Mouse (Mus musculus) gonadal fat pad, adult 2 months (tissue): Measurements from ENCODE around the gene Ugt1a5. TPM values are rescaled to one million over a fixed set of nuclear protein-coding genes. Genes with fewer than 3 reads are reported as not detected.
A peak's percentile ranks its signal among the peaks of the same experiment; 100 is the strongest.
"Not testable (repeated sequence)": the region's sequence is repeated elsewhere in the genome, so short reads cannot be mapped to it uniquely, and the experiment has no call there.

Experiments
- DNase-seq: peaks from one replicate; pipeline ENCODE4 v3.0.0-alpha.2; 2012; ENCODE audit warnings: low read depth
- polyA plus RNA-seq: library from polyadenylated mRNA; depleted of rRNA; stranded (reverse); fragments of >200 nt; gene quantifications from 2 replicates; pipeline ENCODE4 v1.2.3, GENCODE M21; 2012; rRNA removed

Gene Ugt1a5
- polyA plus RNA-seq, result 0.13 and 0.27 TPM in 2 replicates

DNA sequence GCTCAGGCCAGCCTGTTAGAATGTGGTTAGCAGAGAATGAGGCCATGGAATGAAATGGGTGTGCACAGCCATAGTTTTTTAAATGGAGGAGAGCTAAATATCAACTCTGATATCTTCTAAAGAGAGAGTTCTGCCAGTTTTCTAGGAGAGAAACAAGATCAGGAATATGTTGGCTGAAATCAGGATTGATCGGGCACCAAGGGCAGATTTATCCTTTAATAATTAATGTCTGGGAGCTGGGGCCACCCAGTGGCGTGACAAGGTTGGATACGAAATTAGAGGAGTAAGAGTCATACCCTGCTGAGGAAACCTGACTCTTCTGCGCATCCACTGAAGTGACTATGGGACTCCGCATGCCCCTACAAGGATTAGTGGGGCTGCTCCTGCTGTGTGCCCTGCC lies at the start of gene Ugt1a5:
Ugt1a5 (plus strand) TSS at position 302 of the 400 bp plus-strand sequence.
- no peak for DNase-seq

DNA sequence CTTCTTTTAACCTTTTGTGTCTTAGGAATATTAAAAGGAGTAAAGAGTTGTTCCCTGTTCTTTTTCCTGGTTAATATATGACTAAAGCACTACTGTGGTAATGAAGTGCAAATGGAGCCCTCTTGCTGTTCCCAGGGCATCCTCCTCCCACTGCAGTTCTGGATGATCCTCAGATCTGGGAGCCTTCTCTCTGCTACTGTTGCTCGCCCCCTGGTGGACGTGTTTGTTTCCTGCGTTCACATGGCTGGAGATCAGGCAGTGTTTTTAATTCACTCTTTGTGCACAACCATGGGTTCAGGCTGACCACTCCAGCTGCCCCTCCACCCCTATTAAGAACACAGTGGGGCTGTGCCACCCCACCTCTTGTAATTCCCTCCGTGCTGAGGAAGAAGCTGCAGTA lies 45.3 kb upstream of the Ugt1a5 start:
- DNase-seq, result not testable (repeated sequence)

DNA sequence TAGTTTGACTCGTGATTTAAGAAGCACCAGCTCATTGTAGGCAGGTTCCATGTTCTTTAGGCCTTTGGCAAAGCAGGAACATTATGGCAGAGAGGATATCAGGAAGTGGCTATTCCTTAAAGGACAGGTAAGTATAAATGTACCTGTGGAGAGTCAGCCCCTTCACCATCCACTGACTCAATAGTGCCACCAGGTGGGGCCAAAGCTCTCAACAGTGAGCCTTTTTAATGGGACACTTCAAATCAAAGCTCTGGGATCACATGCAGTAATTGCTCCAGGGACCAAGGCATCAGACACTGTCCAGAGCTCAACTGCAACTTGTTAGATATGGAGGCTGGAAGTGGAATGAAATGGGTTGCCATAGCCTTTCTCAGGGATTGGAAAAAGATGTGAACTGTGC lies 44.3 kb upstream of the Ugt1a5 start:
- DNase-seq, result not testable (repeated sequence)

DNA sequence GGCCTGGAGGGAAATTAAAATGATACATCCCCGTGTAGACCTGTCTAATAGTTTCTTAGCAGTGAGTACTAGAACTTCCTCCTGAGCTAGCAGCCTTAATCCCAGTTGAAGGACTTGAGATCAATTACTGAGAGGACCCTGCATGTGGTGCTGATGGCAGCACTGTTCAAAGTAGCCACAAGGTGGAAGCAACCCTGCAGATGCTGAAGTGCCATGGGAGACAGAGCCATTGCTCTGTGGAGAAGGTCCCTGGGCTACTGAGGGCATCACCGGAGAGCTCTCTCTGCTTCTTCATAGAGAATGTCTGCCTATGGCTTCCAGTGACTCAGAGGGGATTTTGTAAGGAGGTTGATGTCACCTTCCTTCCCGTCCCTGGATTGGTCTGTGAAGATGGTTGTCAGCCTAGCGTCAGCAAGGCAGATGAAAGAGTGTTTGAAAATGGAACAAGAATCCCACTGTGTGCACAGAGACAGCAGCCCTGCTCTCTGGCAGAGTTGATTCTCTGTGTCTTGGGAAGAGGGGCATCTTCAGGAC lies 39.9 kb upstream of the Ugt1a5 start:
- DNase-seq, result not testable (repeated sequence)

DNA sequence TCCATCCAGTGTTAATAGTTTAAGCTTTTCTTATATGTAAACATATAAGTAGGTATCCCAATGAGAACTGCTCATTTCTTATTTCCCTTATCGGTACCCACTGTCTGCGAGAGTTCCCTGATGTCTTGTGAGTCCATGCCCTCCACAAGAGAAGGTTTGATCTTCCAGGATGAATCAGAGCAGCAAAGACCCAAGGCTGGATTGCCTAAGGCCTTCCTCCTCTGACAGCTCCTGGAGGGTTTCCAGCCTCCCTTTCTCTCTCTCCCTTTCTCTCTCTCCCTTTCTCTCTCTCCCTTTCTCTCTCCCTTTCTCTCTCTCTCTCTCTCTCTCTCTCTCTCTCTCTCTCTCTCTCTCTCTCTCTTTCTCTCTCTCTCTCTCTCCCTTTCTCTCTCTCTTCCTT lies 36.7 kb upstream of the Ugt1a5 start:
- DNase-seq, result not testable (repeated sequence)

DNA sequence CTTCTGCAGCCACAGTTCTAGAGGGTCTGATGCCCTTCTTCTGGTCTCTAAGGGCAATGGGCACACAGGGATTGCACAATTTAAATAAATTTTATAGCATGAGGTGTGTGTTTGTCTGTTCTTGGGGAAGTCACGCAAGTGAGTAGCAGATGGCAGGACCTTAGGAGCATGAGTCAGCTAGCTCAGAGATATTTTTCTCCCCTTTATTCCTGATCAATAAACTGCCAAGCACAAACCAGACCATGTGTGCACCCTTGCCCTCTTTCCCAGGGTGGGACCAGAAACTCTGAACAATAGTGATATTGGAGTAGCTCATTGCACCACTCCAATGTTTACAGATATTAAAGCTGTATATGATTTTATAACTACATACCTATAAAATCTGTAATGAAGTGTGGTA lies 35.6 kb upstream of the Ugt1a5 start:
- DNase-seq, result not testable (repeated sequence)

DNA sequence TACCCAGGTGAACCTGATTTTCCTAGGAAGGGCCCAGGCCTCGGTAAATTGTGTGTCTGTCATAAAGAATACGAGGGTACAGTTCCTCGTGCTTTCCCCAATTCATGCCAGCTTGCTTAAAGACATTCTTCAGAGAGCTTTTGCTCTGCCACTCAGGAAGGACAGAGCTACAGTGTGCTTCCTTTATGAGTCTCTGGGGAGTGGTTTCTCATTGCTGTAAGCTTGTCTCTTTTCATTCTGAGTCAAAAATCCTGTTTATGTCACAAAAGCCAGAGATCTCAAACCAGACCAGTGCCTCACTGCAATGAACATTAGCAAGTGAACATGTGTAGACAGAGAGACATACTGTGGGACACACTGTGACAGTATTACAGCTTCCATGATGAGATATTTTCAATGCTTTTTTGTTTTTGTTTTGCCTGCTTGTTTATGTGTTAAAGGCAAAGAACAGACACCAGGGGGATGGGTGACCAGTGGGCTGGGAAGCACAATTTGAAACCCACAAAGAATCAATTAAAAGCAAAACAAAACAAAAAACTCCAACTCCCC lies 31.8 kb upstream of the Ugt1a5 start:
- DNase-seq, result no peak

DNA sequence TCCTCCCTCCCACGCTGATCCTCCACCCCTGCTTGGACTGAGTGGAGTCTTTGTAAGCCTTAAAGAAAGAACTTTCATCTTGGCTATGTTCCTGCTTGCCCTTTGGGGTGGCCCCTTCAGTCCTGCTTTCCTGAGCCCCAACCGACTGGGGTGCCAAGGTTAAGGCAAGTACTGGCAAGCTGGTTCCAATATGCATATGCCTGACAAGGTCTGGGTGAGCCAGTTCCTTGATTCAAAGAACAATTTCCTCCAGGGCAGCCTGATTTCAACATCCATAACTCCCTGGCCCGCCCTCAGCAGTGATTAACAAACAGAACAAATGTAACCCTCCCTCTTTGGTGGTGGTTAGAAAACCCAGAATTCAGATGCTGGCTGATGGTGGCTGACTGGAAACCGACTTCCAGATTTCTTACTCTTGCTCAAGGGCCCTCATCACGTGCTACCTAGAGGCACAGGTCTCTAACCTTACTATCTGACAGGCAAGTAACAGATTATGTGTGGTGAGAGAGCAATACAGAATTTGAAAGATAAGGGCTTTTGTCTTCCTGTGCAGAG lies 31.3 kb upstream of the Ugt1a5 start, which contains the start of gene Ugt1a6a:
Ugt1a6a (plus strand) TSS at position 353 of the 555 bp plus-strand sequence.
- DNase-seq, result peak; percentile 95

DNA sequence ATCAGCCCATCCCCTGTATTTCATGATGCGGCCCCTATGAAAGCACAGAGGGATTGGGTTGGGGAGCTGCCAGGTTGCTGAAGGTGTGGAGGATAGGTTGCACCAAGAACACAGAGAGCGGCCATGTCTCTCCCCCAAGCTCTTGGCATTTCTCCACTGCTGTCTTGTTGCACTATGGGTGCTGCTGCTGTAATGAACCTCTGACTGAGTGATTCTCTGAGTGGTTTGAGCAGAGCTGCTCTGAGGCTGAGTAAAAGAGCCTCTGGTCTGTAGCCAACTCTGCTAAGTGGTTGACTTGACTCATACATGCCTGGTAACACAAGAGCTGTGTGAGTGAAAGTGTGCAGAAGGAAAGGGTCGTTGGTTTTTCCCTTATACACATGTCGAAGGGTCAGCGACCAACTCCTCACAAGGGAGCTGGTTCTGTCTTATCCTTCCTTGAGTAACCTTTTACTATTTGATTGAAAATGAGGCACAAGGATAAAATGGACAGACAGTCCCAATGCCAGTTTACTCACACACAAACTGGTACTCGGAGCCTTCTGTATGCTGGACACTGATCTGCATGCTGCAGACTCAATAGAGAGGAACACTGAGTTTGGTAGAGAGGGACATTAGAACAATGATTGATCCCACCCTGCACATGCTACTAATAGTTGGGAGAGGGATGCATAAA lies 30.4 kb upstream of the Ugt1a5 start:
- not testable (repeated sequence) for DNase-seq

DNA sequence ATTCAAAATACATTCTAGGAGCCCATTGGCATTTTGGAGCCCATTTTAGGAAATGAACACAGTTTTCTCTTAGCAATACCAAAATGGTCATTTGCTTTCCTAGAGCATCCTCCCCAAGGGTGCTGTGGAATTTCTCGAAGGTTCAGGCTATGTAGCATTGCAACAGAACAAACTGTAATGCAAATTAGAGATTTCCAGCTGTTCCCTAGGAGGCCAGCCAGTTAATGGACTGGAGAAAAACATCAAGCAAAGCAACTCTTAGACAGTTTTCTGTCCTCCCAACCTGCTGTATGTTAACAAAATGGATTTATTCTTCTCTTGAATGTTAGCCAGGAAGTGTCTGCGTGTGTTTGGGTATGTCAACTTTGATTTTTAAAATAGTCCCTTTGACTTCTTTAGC lies 29.2 kb upstream of the Ugt1a5 start:
- no peak for DNase-seq

DNA sequence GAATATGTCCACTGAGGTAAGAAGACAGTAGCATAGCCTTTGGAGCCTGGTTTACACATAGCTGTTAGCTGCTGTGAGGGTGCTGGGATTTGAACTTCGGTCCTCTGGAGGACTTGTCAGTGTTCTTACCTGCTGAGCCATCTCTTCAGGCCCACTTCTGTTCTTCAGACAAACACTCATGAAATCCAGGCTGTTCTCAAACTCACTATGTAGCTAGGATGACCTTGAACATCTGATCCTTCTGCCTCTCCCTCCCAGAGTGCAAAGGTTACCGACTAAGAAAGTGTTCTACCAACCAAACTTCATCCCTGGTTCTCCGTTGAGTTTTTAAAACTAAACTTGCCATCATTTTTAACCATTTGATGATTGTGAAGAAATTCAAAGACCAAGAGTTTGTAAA lies 28.5 kb upstream of the Ugt1a5 start:
- DNase-seq, result no peak

DNA sequence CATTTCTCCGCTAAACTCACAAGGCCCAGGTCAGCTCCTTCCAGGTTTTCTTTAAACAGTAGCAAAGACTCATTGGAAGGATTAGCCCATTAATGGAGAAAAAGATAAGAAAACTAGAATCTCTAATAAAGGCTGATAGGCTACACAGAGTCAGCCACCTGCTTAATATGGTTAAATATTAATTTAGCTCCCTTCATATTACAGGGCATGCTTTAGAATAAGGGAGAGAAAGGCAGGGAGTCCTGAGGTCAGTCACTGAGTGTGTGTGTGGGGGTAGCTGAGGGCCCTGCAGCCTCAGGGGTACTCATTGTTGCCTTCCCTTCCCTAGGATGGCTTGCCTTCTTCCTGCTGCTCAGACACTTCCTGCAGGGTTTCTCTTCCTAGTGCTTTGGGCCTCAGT lies 27.7 kb upstream of the Ugt1a5 start:
- no peak for DNase-seq

DNA sequence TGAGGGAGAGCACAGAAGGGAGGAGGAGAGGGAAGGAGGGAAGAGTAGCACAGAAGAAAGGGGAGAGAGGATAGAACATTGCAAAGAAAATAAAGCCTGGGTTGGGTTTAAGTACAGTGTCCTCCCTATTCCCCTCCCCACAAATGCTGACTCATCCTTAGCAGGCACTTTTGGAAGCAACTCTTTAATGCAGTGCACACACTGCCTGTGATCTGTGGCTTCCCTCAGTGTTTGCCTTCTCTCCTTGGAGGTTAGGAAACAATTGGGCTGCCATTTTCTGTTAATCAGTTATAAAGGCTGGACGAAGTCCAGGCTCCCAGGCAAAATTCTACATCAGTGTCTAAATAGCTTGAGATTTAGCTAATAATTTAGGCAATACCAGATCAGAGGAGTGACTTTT lies 25.3 kb upstream of the Ugt1a5 start:
- not testable (repeated sequence) for DNase-seq

DNA sequence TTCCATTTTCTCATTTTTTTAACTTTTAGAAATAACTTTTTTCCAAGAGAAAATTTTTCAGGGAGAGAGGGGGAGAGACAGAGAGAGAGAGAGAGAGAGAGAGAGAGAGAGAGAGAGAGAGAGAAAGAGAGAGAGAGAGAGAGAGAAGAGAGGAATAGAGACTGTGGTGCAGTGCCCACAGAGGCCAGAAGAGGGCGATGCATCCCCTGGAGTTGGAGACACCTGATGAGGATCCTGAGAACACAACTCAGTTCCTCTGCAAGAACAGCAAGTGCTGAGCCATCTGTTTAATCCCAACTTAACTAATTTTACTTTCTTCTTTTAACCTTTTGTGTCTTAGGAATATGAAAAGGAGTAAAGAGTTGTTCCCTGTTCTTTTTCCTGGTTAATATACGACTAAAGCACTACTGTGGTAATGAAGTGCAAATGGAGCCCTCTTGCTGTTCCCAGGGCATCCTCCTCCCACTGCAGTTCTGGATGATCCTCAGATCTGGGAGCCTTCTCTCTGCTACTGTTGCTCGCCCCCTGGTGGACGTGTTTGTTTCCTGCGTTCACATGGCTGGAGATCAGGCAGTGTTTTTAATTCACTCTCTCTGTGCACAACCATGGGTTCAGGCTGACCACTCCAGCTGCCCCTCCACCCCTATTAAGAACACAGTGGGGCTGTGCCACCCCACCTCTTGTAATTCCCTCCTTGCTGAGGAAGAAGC lies 21.7 kb upstream of the Ugt1a5 start:
- DNase-seq, result not testable (repeated sequence)

DNA sequence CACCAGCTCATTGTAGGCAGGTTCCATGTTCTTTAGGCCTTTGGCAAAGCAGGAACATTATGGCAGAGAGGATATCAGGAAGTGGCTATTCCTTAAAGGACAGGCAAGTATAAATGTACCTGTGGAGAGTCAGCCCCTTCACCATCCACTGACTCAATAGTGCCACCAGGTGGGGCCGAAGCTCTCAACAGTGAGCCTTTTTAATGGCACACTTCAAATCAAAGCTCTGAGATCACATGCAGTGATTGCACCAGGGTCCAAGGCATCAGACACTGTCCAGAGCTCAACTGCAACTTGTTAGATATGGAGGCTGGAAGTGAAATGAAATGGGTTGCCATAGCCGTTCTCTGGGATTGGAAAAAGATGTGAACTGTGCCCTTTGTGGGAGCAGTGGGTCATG lies 20.5 kb upstream of the Ugt1a5 start:
- not testable (repeated sequence) for DNase-seq

DNA sequence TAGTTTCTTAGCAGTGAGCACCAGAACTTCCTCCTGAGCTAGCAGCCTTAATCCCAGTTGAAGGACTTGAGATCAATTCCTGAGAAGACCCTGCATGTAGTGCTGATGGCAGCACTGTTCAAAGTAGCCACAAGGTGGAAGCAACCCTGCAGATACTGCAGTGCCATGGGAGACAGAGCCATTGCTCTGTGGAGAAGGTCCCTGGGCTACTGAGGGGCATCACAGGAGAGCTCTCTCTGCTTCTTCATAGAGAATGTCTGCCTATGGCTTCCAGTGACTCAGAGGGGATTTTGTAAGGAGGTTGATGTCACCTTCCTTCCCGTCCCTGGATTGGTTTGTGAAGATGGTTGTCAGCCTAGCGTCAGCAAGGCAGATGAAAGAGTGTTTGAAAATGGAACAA lies 15.7 kb upstream of the Ugt1a5 start:
- DNase-seq, result not testable (repeated sequence)

DNA sequence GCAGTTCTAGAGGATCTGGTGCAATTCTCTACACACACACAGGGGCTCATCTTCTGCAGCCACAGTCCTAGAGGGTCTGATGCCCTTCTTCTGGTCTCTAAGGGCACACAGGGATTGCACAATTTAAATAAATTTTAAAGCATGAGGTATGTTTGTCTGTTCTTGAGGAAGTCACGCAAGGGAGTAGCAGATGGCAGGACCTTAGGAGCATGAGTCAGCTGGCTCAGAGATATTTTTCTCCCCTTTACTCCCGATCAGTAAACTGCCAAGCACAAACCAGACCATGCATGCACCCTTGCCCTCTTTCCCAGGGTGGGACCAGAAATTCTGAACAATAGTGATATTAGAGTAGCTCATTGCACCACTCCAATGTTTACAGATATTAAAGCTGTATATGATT lies 7.4 kb upstream of the Ugt1a5 start:
- no peak for DNase-seq

DNA sequence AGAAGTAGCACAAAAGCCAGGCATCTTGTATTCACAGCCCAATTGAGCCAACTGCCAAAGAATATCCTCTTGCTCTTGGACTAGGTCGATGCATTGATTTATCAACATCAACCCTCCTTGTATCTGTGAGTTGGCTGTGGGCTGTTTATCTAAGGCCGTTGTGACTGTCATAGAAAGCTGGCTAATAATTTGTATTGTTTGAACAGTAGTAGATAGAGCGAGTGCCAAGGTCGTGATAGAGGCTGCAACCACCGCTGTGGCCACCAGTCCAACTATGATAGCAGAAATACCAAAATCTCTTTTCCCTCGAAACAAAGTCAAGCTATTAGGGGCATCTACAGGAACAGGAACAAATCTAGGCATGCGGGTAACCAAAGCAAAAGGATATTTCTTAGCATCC lies 6.4 kb downstream of the Ugt1a5 start:
- not testable (repeated sequence) for DNase-seq

DNA sequence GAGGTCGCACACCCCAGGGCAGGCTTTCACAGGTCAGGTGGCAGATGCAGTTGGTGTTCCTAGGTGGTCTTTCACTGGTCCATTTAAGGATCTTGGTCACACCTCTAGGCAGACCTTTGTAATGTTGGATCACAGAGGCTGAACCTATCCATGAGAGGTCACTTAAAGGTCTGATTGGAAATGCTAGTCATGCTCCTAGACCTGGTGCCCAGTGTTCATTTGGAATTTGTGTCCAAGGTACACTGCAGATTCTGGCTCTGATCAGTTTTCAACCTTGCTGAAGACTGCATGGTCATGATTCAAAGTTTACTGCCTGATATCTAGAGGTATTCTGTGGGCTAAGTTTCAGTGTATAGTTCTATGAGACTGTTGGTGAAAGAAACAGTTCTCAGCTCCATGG lies 13.8 kb downstream of the Ugt1a5 start:
- no peak for DNase-seq

DNA sequence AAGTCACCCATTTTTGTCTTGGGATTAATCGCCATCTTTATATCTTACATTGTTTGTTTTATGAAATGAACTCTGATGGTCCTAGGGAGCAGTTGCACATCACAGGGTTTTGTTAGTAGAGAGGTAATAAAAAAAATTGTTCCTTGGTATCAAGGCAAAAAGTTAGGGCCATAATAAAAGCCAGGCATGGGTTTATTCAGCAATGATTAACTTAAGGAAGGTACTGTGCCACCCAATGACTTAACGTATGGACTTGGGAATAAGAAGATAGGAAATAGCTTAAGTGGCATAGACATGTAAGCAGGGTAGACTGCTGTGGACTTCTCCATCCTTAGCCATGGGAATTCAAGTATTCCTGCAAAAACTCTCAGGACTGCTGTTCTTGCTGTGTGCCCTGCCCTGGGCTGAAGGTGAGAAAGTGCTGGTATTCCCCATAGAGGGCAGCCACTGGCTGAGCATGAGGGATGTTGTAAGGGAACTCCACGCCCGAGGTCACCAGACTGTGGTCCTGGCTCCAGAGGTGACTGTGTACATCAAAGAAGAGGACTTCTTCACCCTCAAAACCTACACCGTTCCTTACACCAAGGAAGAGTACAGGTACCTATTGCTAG lies 20.6 kb downstream of the Ugt1a5 start:
- no peak for DNase-seq

DNA sequence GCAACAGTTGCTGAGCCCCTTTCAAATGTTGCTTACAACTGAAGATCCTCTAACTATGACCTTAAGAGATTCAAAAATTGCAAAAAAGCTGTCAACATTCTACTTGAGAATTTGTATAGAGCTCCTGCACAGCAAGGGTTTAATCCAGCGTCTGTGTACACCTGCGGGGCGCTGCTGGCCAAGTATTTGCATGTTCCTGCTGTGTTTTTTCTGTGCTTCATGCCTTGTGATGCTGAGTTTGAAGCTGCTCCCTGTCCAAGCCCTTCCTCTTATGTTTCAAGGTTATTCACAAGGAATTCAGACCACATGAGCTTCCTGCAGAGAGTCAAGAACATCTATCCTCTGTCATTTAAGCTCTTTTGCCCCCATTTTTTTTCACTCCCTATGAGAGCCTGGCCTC lies 26.3 kb downstream of the Ugt1a5 start:
- no peak for DNase-seq

DNA sequence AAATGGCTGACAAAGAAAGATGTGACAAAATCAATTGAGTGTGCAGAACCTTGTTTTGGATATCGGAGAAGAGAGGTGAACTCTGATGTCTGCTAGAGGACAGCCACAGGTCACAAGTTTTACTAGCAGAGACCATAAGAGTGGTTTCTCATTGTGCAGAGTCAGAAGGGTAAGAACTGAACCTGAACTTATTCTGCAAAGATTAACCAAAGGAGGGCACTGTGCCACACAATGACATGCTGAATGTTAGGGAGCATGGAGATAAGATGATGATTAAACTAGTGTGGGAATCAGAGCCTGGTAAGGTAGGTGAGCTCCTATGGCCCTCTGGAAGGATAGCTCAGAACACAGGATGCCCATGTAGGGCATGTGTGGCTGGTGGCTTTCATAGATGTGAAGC lies 29.9 kb downstream of the Ugt1a5 start:
- DNase-seq, result no peak
